Mouse (Mus musculus) liver, embryonic 12.5 days (tissue): ENCODE data around the gene Pla1a. TPM values are rescaled to one million over a fixed set of nuclear protein-coding genes. Genes with fewer than 3 reads are reported as not detected.

Experiments
- ATAC-seq: fragments of 200-750 bp; cut with Nextera tagmentation; 2 replicates; pipeline ENCODE4 v1.8.0; 2017; ENCODE audit warnings: moderate number of reproducible peaks, mild to moderate bottlenecking, moderate library complexity
- H3K27ac ChIP-seq: fragments of 300-500 bp; sonication (generic); 2 replicates; pipeline ENCODE4 v1.5.1; 2016; ENCODE audit warnings: mild to moderate bottlenecking
- H3K27me3 ChIP-seq: fragments of 300-500 bp; sonication (generic); replicated peaks from 2 replicates; pipeline ENCODE4 v1.6.1; 2016; ENCODE audit warnings: mild to moderate bottlenecking, moderate library complexity
- H3K36me3 ChIP-seq: fragments of 300-500 bp; sonication (generic); 2 replicates; pipeline ENCODE4 v1.6.1; 2016; ENCODE audit warnings: mild to moderate bottlenecking, moderate library complexity
- H3K4me1 ChIP-seq: fragments of 300-500 bp; sonication (generic); 2 replicates; pipeline ENCODE4 v1.6.1; 2016
- H3K4me2 ChIP-seq: fragments of 300-500 bp; sonication (generic); 2 replicates; pipeline ENCODE4 v1.6.1; 2016; ENCODE audit warnings: mild to moderate bottlenecking, moderate library complexity
- H3K4me3 ChIP-seq: fragments of 300-500 bp; sonication (generic); 2 replicates; pipeline ENCODE4 v1.5.1; 2016; ENCODE audit warnings: mild to moderate bottlenecking, moderate library complexity
- H3K9ac ChIP-seq: fragments of 300-500 bp; sonication (generic); 2 replicates; pipeline ENCODE4 v1.6.1; 2016; ENCODE audit warnings: mild to moderate bottlenecking, moderate library complexity
- H3K9me3 ChIP-seq: fragments of 300-500 bp; sonication (generic); replicated peaks from 2 replicates; pipeline ENCODE4 v1.6.1; 2016; ENCODE audit warnings: mild to moderate bottlenecking, moderate library complexity
- WGBS: fragments of 180-500 bp; shearing (Covaris S2); methylation state at CpG from one replicate; pipeline ENCODE4 v1.1.7; 2016; ENCODE audit not compliant: insufficient replicate concordance; 5-methylcytosine and 5-hydroxymethylcytosine counted together
- polyA plus RNA-seq: library from polyadenylated mRNA; unstranded; fragments of >200 nt; fragmentation: Nextera tagmentation; extraction: Ambion mirVana; gene quantifications from 2 replicates; pipeline ENCODE4 v1.2.1, GENCODE M21; 2016

Gene Pla1a
- polyA plus RNA-seq, 1 experiment from 2014 or later = 3.4 TPM

- H3K9me3 ChIP-seq = no peaks in the 10 kb centered on the region
- peaks cover 42% of the 10 kb centered on the region for H3K4me1 ChIP-seq
- H3K36me3 ChIP-seq = peaks cover 39% of the 10 kb centered on the region
- 69% methylated on average over 6 of the region's 6 CpGs for WGBS
- H3K4me2 ChIP-seq = no peak overlapping the region
- H3K27ac ChIP-seq = no peak overlapping the region
- H3K27me3 ChIP-seq = no peaks in the 10 kb centered on the region
- H3K9ac ChIP-seq = no peak overlapping the region
- no peak for ATAC-seq
- no peak overlapping the region for H3K4me3 ChIP-seq
These were observed 74.6 kb downstream of the Pla1a start for GRCm38 (mm10) chr16:38358256-38358812.

- Histone ChIP-seq H3K36me3 (peaks cover 74% of the 10 kb centered on the region), H3K4me1 (peaks cover 43% of the 10 kb centered on the region), H3K9me3 (no peaks in the 10 kb centered on the region), H3K4me2 (no peak overlapping the region), H3K9ac (no peak overlapping the region), H3K27me3 (no peaks in the 10 kb centered on the region), H3K27ac (peak overlapping the region; percentile 59), H3K4me3 (no peak overlapping the region)
- WGBS = 42% methylated on average over 5 of the region's 5 CpGs
- no peak for ATAC-seq
These were observed 78.6 kb downstream of the Pla1a start for GRCm38 (mm10) chr16:38354185-38354913.

DNA sequence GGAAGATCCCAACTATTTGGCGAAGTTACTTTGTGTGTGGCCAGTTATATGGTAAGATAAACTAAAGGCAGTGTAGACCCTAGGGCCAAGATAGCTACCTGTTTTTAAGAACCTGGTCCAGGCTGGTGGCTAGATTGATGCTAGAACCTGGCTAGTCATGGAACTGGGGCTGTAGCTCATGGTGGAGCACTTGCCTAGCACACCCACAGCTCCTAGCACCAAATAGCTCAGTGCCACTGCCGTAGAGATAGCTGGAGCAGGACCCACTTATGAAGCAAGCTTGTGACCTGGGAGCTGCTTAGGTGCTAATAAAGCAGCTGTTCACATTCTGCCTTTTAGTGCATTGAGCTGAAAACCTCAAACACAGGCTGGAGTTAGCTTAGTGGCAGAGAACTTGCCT, 79.3 kb downstream of the Pla1a start:
- Histone ChIP-seq H3K27me3 (no peaks in the 10 kb centered on the region), H3K9ac (no peak overlapping the region), H3K4me3 (no peak overlapping the region), H3K27ac (peak overlapping the region; percentile 59; the same call in 1 of the 2 replicates), H3K9me3 (no peaks in the 10 kb centered on the region), H3K4me2 (no peak overlapping the region), H3K36me3 (peaks cover 79% of the 10 kb centered on the region), H3K4me1 (peaks cover 50% of the 10 kb centered on the region)
- no peak for ATAC-seq
- 71% methylated on average over 2 of the region's 2 CpGs for WGBS

GRCm38 (mm10) chr16:38352851-38353250, 80.1 kb downstream of the Pla1a start:
- no peak overlapping the region for H3K4me2 ChIP-seq
- no peaks in the 10 kb centered on the region for H3K27me3 ChIP-seq
- no peaks in the 10 kb centered on the region for H3K9me3 ChIP-seq
- no peak for ATAC-seq
- peaks cover 81% of the 10 kb centered on the region for H3K36me3 ChIP-seq
- no peak overlapping the region for H3K9ac ChIP-seq
- H3K4me1 ChIP-seq = peaks cover 57% of the 10 kb centered on the region
- H3K4me3 ChIP-seq = no peak overlapping the region
- no peak overlapping the region for H3K27ac ChIP-seq

GRCm38 (mm10) chr16:38352031-38352430, 80.9 kb downstream of the Pla1a start:
- H3K27ac ChIP-seq = peak overlapping the region; percentile 53
- H3K4me1 ChIP-seq = peaks cover 62% of the 10 kb centered on the region
- 88% methylated on average over 7 of the region's 7 CpGs for WGBS
- H3K4me2 ChIP-seq = no peak overlapping the region
- no peaks in the 10 kb centered on the region for H3K9me3 ChIP-seq
- no peak for ATAC-seq
- peaks cover 76% of the 10 kb centered on the region for H3K36me3 ChIP-seq
- no peak overlapping the region for H3K9ac ChIP-seq
- H3K27me3 ChIP-seq = no peaks in the 10 kb centered on the region
- H3K4me3 ChIP-seq = no peak overlapping the region

DNA sequence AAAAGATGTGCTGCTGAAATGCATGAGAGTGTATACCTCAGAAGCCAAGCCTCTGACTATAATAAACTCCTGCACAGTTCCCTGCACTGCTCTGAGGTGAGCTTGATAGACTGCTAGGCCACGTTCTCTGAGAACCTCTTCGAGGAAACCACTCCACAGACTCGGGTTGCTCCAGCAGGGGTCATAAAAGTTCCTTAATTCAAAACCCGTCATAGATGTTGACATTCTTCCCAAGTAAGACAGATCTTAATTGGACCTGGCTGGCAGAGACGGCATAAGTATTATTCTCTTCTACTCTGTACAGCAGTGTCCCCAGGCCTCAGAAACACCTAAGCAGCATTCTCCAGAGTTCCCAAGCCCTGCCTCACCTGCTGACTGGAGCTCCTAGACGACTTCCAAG, 82.0 kb downstream of the Pla1a start:
- Histone ChIP-seq H3K4me1 (peaks cover 68% of the 10 kb centered on the region), H3K4me3 (peak overlapping the region; percentile 1; the same call in 1 of the 2 replicates), H3K27ac (peak overlapping the region; percentile 90), H3K36me3 (peaks cover 65% of the 10 kb centered on the region), H3K4me2 (peak overlapping the region; percentile 80), H3K9me3 (no peaks in the 10 kb centered on the region), H3K9ac (no peak overlapping the region), H3K27me3 (no peaks in the 10 kb centered on the region)
- ATAC-seq = no peak
- 69% methylated on average over 6 of the region's 6 CpGs for WGBS

- peak overlapping the region; percentile 90 for H3K27ac ChIP-seq
- ATAC-seq = peak; percentile 76
- no peaks in the 10 kb centered on the region for H3K27me3 ChIP-seq
- peak overlapping the region; percentile 32; the same call in 1 of the 2 replicates for H3K4me3 ChIP-seq
- WGBS = 24% methylated on average over 7 of the region's 7 CpGs
- peak overlapping the region; percentile 80 for H3K4me2 ChIP-seq
- peaks cover 60% of the 10 kb centered on the region for H3K36me3 ChIP-seq
- H3K4me1 ChIP-seq = peaks cover 73% of the 10 kb centered on the region
- H3K9me3 ChIP-seq = no peaks in the 10 kb centered on the region
- peak overlapping the region; percentile 61; the same call in 1 of the 2 replicates for H3K9ac ChIP-seq
These were observed 82.5 kb downstream of the Pla1a start for GRCm38 (mm10) chr16:38350361-38350855.

GRCm38 (mm10) chr16:38349881-38350280, 83.1 kb downstream of the Pla1a start:
- Histone ChIP-seq H3K9me3 (no peaks in the 10 kb centered on the region), H3K4me1 (peaks cover 78% of the 10 kb centered on the region), H3K4me3 (peak overlapping the region; percentile 32; the same call in 1 of the 2 replicates), H3K27me3 (no peaks in the 10 kb centered on the region), H3K36me3 (peaks cover 58% of the 10 kb centered on the region), H3K27ac (peak overlapping the region; percentile 90), H3K9ac (peak overlapping the region; percentile 61; the same call in 1 of the 2 replicates), H3K4me2 (peak overlapping the region; percentile 80)
- WGBS = 71% methylated on average over 2 of the region's 2 CpGs
- no peak for ATAC-seq

DNA sequence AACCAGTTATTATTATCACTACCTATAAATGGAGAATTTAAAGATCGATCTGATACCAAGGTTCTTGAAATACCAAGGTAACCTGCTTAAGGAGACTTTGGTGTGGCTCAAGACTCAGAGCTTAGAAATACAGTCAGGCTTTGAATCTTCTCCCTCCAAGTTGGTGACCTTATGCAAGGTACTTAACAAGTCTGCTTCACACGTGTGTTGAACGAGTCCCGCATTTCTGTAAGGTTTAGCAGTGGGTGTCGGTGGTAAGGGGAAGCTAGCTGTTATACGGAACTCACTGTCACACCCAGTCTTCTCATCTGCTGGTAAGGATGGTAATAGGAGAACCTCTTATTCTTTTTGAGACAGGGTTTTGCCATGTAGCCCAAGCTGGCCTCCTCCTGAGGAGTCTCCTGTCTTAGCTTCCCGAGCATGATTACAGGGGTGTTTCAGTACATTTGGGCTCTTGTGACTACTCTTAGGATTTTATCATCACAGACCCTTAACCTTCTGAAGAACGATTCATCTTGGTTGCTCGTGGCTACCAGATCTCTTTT, 84.7 kb downstream of the Pla1a start:
- Histone ChIP-seq H3K9me3 (no peaks in the 10 kb centered on the region), H3K27me3 (no peaks in the 10 kb centered on the region), H3K4me3 (peak overlapping the region; percentile 87), H3K9ac (peak overlapping the region; percentile 88), H3K36me3 (peaks cover 45% of the 10 kb centered on the region), H3K4me1 (peaks cover 70% of the 10 kb centered on the region), H3K4me2 (peak overlapping the region; percentile 80), H3K27ac (peak overlapping the region; percentile 94)
- WGBS = 44% methylated on average over 9 of the region's 9 CpGs
- ATAC-seq = no peak

DNA sequence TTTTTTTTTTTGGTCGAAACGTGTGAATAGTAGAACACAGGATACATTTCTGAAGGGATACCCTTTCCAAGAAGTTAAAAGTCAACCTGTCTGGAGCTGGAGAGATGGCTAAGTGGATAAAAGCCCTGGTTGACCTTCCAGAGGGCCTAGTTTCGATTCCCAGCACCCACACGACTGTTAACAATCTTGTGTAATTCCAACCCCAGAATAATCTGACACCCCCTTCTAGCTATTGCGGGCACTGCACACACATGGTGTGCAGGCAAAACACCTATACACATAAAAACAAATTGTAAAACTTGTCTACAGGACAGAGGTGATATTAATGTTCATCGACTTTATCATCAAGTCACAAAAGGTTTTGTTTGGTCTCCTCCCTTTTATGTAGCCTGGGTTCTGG, 85.4 kb downstream of the Pla1a start:
- Histone ChIP-seq H3K4me1 (peaks cover 70% of the 10 kb centered on the region), H3K4me2 (peak overlapping the region; percentile 80), H3K9me3 (no peaks in the 10 kb centered on the region), H3K27me3 (no peaks in the 10 kb centered on the region), H3K9ac (peak overlapping the region; percentile 88), H3K36me3 (peaks cover 42% of the 10 kb centered on the region), H3K4me3 (peak overlapping the region; percentile 87), H3K27ac (peak overlapping the region; percentile 94)
- ATAC-seq = no peak
- WGBS = 31% methylated on average over 6 of the region's 6 CpGs

GRCm38 (mm10) chr16:38346529-38347325, 86.2 kb downstream of the Pla1a start, which contains the start of the genes Cox17 and Gm21987:
Gene Cox17 (plus strand): TSS chr16:38346991.
Gene Gm21987 (plus strand): TSS chr16:38347040.
- Histone ChIP-seq H3K4me1 (peaks cover 68% of the 10 kb centered on the region), H3K9ac (peak within 1 kb of the TSS; percentile 88), H3K4me2 (peak within 1 kb of the TSS; percentile 80), H3K4me3 (peak within 1 kb of the TSS; percentile 87), H3K36me3 (peaks cover 33% of the 10 kb centered on the region), H3K27me3 (peaks cover 3% of the 10 kb centered on the region), H3K27ac (peak within 1 kb of the TSS; percentile 94), H3K9me3 (no peaks in the 10 kb centered on the region)
- ATAC-seq = peak; percentile 94
- 1% methylated on average over 35 of the region's 35 CpGs for WGBS
